Mouse (Mus musculus) cerebellum, adult (tissue): ENCODE measurements around the gene Prdm1.

Experiments used
- ATAC-seq: cut with Nextera tagmentation; 2 replicates; pipeline ENCODE4 v1.9.2; 2017; ENCODE audit warnings: mild to moderate bottlenecking, moderate library complexity, mixed read lengths; ENCODE audit not compliant: insufficient number of reproducible peaks, low FRiP score, low TSS enrichment

Gene Prdm1

GRCm38 (mm10) chr10:44528291-44529082 lies at the start of gene Prdm1:
Gene Prdm1 (minus strand): TSS chr10:44528501.
- ATAC-seq = no peak

- ATAC-seq = no peak
These were observed 37.7 kb upstream of the Prdm1 start for GRCm38 (mm10) chr10:44565971-44566370.

GRCm38 (mm10) chr10:44565109-44565508 lies 36.8 kb upstream of the Prdm1 start:
- no peak for ATAC-seq

- ATAC-seq = no peak
These were observed 28.5 kb upstream of the Prdm1 start for GRCm38 (mm10) chr10:44556845-44557244.

- ATAC-seq = no peak
These were observed 27.0 kb upstream of the Prdm1 start for GRCm38 (mm10) chr10:44555317-44555716.

- no peak for ATAC-seq
These were observed 25.3 kb upstream of the Prdm1 start for GRCm38 (mm10) chr10:44553648-44554047.

- no peak for ATAC-seq
These were observed 10.8 kb upstream of the Prdm1 start for GRCm38 (mm10) chr10:44539033-44539578.

GRCm38 (mm10) chr10:44538137-44538536 lies 9.8 kb upstream of the Prdm1 start:
- ATAC-seq = no peak

- ATAC-seq = no peak
These were observed 1.7 kb upstream of the Prdm1 start for GRCm38 (mm10) chr10:44530067-44530360.

- peak; percentile 77 for ATAC-seq
These were observed 1.1 kb upstream of the Prdm1 start for GRCm38 (mm10) chr10:44529218-44530066.

GRCm38 (mm10) chr10:44527651-44528050 lies 650 bp downstream of the Prdm1 start:
- ATAC-seq = no peak

- ATAC-seq = no peak
These were observed 1.3 kb downstream of the Prdm1 start for GRCm38 (mm10) chr10:44526751-44527591.

GRCm38 (mm10) chr10:44520189-44520588 lies 8.1 kb downstream of the Prdm1 start:
- ATAC-seq = no peak

GRCm38 (mm10) chr10:44518631-44519030 lies 9.7 kb downstream of the Prdm1 start:
- ATAC-seq = no peak

GRCm38 (mm10) chr10:44513108-44513507 lies 15.2 kb downstream of the Prdm1 start:
- no peak for ATAC-seq

GRCm38 (mm10) chr10:44511029-44511428 lies 17.3 kb downstream of the Prdm1 start:
- ATAC-seq = no peak

GRCm38 (mm10) chr10:44508649-44509048 lies 19.7 kb downstream of the Prdm1 start:
- ATAC-seq = no peak

GRCm38 (mm10) chr10:44507984-44508383 lies 20.3 kb downstream of the Prdm1 start:
- no peak for ATAC-seq

- no peak for ATAC-seq
These were observed 25.4 kb downstream of the Prdm1 start for GRCm38 (mm10) chr10:44502891-44503290.

GRCm38 (mm10) chr10:44499897-44500519 lies 28.3 kb downstream of the Prdm1 start:
- ATAC-seq = no peak
